Mouse (Mus musculus): Measurements from ENCODE around the gene Nrbf2.

- TF ChIP-seq CTCF (IDR thresholded peaks at IDR 0.05; ENCODE audit: low read depth, low read length): no peak
- TF ChIP-seq POLR2A (IDR thresholded peaks at IDR 0.05; ENCODE audit: borderline replicate concordance, low read depth, low read length): no peak
Measured at GRCm38 (mm10) chr10:67284761-67285175, 337 bp downstream of the Nrbf2 start.

Data from bone marrow macrophage, adult 2 months (primary cell).